Mouse (Mus musculus) stomach, embryonic 16.5 days (tissue): ENCODE measurements around the gene Tmem8. TPM values are rescaled to one million over a fixed set of nuclear protein-coding genes. Genes with fewer than 3 reads are reported as not detected.

Source experiments
- ATAC-seq: fragments of 200-750 bp; cut with Nextera tagmentation; 2 replicates; pipeline ENCODE4 v1.8.0; 2017; ENCODE audit warnings: moderate number of reproducible peaks, moderate TSS enrichment; ENCODE audit not compliant: insufficient read depth, low FRiP score
- H3K27ac ChIP-seq: fragments of 300-500 bp; sonication (generic); 2 replicates; pipeline ENCODE4 v1.5.1; 2014; ENCODE audit warnings: low read length
- H3K27me3 ChIP-seq: fragments of 300-500 bp; sonication (generic); 2 replicates; pipeline ENCODE4 v1.6.1; 2014; ENCODE audit warnings: low read length, control low read depth, mixed read lengths; ENCODE audit not compliant: control insufficient read depth, insufficient read depth
- H3K36me3 ChIP-seq: fragments of 300-500 bp; sonication (generic); 2 replicates; pipeline ENCODE4 v1.6.1; 2014; ENCODE audit warnings: low read length; ENCODE audit not compliant: control insufficient read depth, insufficient read depth
- H3K4me1 ChIP-seq: fragments of 300-500 bp; sonication (generic); 2 replicates; pipeline ENCODE4 v1.6.1; 2014; ENCODE audit warnings: low read length, control low read depth, mixed read lengths; ENCODE audit not compliant: control insufficient read depth, insufficient read depth
- H3K4me2 ChIP-seq: fragments of 300-500 bp; sonication (generic); 2 replicates; pipeline ENCODE4 v1.6.1; 2014; ENCODE audit warnings: low read depth, low read length, mixed read lengths
- H3K4me3 ChIP-seq: fragments of 300-500 bp; sonication (generic); replicated peaks from 2 replicates; pipeline ENCODE4 v1.5.1; 2014; ENCODE audit warnings: mild to moderate bottlenecking, low read length
- H3K9ac ChIP-seq: fragments of 300-500 bp; sonication (generic); 2 replicates; pipeline ENCODE4 v1.6.1; 2014; ENCODE audit warnings: low read length
- H3K9me3 ChIP-seq: fragments of 300-500 bp; sonication (generic); replicated peaks from 2 replicates; pipeline ENCODE4 v1.6.1; 2016; ENCODE audit warnings: low read length, control low read depth; ENCODE audit not compliant: control insufficient read depth
- WGBS: fragments of 180-500 bp; shearing (Covaris S2); extraction: QIAGEN DNeasy Blood & Tissue Kit; methylation state at CpG from one replicate; pipeline ENCODE4 v1.1.7; 2014; 5-methylcytosine and 5-hydroxymethylcytosine counted together
- polyA plus RNA-seq: library from polyadenylated mRNA; unstranded; fragments of >200 nt; fragmentation: Nextera tagmentation; extraction: Ambion mirVana; gene quantifications from 2 replicates; pipeline ENCODE4 v1.2.1, GENCODE M21; 2015

Tmem8 gene
- polyA plus RNA-seq: 5.7 and 6.9 TPM in 2 replicates

DNA sequence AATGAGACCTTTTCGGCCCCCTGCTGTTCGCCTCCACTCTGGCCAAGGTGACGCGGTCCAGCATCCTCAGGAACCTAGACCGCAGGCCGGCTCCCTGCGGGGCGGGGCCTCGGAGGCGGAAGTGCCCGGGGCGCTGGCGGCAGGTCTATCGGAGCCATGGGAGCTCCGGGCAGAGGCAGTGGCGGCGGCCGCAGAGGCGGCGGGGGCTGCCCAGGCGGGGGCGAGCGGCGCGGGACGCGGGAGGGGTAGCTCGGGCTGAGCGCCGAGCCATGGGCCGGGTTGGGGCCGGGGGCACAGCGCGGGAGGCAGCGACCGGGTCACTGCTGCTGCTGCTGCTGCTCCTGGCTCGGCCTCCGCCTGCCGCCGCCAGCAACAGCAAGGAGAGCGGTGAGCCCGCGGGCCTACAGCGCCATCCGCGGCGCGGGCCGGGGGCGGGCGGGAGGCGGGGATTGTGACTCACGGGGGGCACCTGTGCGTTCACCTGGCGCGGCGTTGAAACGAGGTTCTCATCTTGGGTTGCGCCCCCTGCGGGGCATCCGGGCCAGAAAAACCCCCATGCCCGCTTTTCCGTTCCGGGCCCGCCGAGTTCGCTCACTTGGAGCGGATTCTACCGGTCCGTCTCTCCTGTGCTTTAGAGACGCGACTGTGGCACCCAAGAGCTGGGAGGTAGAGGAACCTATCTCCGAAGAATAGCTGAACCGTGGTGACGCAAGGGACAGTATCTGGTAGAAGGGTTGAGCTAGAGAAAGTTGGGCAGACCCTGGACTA is at the start of gene Tmem8:
Tmem8 (plus strand) TSS at position 119 of the 768 bp plus-strand sequence.
- peak within 1 kb of the TSS; percentile 29; the same call in 1 of the 2 replicates for H3K27ac ChIP-seq
- no peaks in the 10 kb centered on the region for H3K36me3 ChIP-seq
- ATAC-seq: peak; percentile 82
- H3K9me3 ChIP-seq: no peaks in the 10 kb centered on the region
- peaks cover 54% of the 10 kb centered on the region for H3K27me3 ChIP-seq
- H3K4me2 ChIP-seq: peak within 1 kb of the TSS; percentile 93
- WGBS: under 1% methylated on average over 75 of the region's 75 CpGs
- H3K4me1 ChIP-seq: peaks cover 10% of the 10 kb centered on the region; the same call in 1 of the 2 replicates
- H3K9ac ChIP-seq: peak within 1 kb of the TSS; percentile 74
- peak within 1 kb of the TSS; percentile 62 for H3K4me3 ChIP-seq

DNA sequence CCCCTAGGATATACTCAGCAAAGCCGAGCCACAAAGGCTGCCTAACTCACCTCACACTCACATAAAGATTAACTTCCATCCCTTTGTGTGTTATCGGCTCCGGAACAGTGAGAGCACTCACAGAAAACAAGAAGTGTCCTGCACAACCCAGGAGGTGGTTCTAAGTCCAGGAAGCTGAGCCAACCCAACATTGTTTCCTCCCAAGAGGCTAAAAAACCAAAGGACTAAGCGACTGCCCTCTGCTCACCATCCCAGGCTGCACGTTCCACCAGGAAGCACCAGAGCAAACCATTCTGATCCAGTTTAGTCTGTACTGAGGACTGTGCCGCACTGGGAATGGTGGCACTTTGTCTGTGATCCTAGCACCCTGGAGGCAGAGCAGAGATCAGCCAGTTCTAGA is 48.2 kb upstream of the Tmem8 start:
- H3K27me3 ChIP-seq: no peaks in the 10 kb centered on the region
- H3K27ac ChIP-seq: no peak overlapping the region
- no peak for ATAC-seq
- no peak overlapping the region for H3K9ac ChIP-seq
- H3K36me3 ChIP-seq: no peaks in the 10 kb centered on the region
- no peak overlapping the region for H3K4me2 ChIP-seq
- H3K4me3 ChIP-seq: no peak overlapping the region
- H3K4me1 ChIP-seq: peaks cover 30% of the 10 kb centered on the region
- H3K9me3 ChIP-seq: no peaks in the 10 kb centered on the region
- WGBS: 72% methylated on average over 6 of the region's 6 CpGs

DNA sequence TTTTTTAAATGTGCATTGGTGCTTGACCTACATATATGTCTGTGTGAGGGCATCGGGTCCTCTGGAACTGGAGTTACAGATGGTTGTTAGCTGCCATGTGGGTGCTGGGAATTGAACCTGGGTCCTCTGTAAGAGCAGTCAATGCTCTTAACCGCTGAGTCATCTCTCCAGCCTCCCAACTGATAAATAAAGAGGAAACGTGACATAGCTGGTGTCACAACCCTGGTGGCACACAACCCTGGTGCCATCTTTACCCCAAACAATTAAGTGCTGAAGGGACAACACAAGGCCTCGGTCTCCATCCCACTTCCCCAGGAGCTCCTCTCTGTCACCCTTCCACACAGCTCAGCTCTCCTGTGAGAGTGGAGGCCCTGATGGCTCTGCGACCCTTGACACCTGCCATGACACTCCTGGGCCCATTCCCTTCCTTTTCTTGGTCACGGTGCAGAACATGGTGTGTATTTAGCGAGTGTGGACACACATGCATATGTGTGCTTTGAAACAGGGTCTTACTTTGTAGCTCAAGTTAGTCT is 46.5 kb upstream of the Tmem8 start:
- H3K9ac ChIP-seq: 0 out of 2 replicates have a peak overlapping the region, but pooled peaks have one; percentile 39
- peak overlapping the region; percentile 99 for H3K4me2 ChIP-seq
- peaks cover 31% of the 10 kb centered on the region for H3K4me1 ChIP-seq
- WGBS: 88% methylated on average over 7 of the region's 7 CpGs
- no peaks in the 10 kb centered on the region for H3K9me3 ChIP-seq
- H3K36me3 ChIP-seq: no peaks in the 10 kb centered on the region
- no peak overlapping the region for H3K27ac ChIP-seq
- H3K27me3 ChIP-seq: no peaks in the 10 kb centered on the region
- peak overlapping the region; percentile 85 for H3K4me3 ChIP-seq
- no peak for ATAC-seq

DNA sequence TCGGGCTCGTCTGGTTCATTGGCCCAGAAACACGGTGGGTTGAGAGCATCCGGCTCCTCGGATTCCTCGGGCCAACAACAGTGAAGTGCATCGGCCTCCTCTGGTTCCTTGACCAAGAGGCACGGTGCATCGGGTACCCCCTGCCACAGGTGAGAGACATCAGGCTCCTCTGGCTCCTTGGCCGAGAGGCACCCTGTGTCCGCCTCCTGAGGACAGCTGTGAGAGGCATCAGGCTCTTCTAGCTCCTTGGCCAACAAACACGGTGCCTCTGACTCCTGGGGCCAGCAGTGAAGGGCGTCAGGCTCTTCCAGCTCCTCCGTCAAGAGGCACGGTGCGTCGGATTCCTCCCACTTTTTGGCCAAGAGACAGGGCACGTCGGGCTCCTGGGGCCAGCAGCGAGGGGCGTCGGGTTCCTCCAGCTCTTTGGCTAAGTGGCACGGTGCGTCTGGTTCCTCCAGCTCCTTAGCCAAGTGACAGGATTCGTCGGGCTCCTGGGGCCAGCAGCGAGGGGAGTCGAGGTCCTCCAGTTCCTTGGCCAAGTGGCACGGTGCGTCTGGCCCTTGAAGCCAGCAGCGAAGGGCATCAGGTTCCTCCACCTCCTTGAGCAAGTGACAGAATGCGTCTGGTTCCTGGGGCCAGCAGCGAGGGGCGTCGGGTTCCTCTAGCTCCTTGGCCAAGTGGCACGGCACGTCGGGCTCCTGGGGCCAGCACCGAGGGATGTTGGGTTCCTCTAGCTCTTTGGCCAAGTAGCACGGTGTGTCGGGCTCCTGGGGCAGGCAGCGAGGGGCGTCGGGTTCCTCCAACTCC is 44.9 kb upstream of the Tmem8 start:
- Histone ChIP-seq H3K4me3 (peak overlapping the region; percentile 85), H3K27ac (no peak overlapping the region), H3K4me1 (peaks cover 31% of the 10 kb centered on the region), H3K27me3 (no peaks in the 10 kb centered on the region), H3K9ac (peak overlapping the region; percentile 90), H3K9me3 (no peaks in the 10 kb centered on the region), H3K36me3 (no peaks in the 10 kb centered on the region), H3K4me2 (peak overlapping the region; percentile 99)
- ATAC-seq: peak; percentile 5; the same call in 1 of the 2 replicates
- 1% methylated on average over 44 of the region's 44 CpGs for WGBS

DNA sequence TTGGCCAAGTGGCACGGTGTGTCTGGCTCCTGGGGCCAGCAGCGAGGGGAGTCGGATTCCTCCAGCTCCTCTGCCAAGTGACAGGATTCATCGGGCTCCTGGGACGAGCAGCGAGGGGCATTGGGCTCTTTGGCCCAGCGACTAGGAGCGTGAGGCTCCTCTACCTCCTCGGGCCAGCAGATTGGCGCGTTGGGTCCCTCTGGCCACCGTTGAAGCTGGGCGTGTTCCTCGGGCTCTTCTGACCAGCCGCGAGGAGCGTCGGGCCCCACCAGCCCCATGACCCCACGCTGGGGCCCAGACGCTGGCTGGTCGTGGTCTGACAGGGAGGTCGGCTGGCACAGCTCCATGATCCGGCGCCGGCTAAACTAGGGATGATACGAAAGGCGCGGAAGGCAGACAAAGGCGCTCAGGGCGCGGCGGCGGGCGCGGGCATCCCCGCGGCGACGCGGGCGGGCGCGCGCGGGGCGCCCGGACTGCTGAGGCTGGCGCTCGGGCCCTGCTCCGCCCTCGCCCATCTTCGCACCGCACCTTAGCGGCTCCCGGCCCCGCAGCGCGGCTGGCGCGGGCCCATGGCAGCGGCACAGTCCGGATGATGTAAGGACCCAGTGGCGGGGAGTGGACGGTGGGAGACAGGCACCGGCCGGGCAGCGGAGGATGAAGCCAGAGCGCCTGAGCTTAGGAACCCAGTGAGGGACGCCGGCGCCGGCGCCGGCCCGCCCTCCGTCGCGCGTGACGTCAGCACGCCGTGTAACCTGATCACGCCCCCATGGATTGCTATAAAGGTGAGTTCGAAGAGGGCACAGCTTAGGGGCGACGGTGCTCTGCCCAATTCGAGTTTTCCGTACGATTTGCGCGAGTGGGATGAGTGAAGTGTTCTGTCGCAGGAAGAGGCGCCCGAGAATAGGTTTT is 44.0 kb upstream of the Tmem8 start, which contains the start of gene Rab11fip3:
Rab11fip3 (minus strand) TSS at position 725 of the 909 bp plus-strand sequence.
- Histone ChIP-seq H3K4me2 (peak within 1 kb of the TSS; percentile 99), H3K4me1 (peaks cover 31% of the 10 kb centered on the region), H3K4me3 (peak within 1 kb of the TSS; percentile 85), H3K9me3 (no peaks in the 10 kb centered on the region), H3K27me3 (no peaks in the 10 kb centered on the region), H3K27ac (peak within 1 kb of the TSS; percentile 62; the same call in 1 of the 2 replicates), H3K9ac (peak within 1 kb of the TSS; percentile 90), H3K36me3 (no peaks in the 10 kb centered on the region)
- peak; percentile 93 for ATAC-seq
- WGBS: under 1% methylated on average over 92 of the region's 94 CpGs

DNA sequence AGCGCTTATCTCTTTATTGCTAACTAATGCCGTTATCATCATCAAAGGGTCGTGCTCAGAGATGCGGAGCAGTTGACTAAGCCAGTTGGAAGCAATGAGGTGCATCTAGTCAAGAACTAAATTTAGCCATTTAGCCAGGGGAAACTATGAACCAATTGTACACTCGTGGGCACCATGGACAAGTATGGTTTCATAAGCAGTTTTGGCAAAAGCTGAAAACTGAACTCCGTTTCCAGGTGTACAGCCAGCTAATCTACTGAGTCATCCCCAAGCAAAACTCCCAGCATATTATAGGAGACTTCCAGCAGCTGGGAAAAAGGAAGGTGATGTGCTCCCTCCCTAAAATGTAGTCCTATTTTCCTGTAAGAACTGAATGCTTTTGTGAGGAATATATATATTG is 43.0 kb upstream of the Tmem8 start:
- H3K36me3 ChIP-seq: no peaks in the 10 kb centered on the region
- H3K9ac ChIP-seq: peak overlapping the region; percentile 90
- no peaks in the 10 kb centered on the region for H3K27me3 ChIP-seq
- H3K27ac ChIP-seq: no peak overlapping the region
- WGBS: 30% methylated on average over 6 of the region's 6 CpGs
- no peaks in the 10 kb centered on the region for H3K9me3 ChIP-seq
- peak overlapping the region; percentile 99 for H3K4me2 ChIP-seq
- no peak for ATAC-seq
- H3K4me3 ChIP-seq: peak overlapping the region; percentile 85
- H3K4me1 ChIP-seq: peaks cover 31% of the 10 kb centered on the region

DNA sequence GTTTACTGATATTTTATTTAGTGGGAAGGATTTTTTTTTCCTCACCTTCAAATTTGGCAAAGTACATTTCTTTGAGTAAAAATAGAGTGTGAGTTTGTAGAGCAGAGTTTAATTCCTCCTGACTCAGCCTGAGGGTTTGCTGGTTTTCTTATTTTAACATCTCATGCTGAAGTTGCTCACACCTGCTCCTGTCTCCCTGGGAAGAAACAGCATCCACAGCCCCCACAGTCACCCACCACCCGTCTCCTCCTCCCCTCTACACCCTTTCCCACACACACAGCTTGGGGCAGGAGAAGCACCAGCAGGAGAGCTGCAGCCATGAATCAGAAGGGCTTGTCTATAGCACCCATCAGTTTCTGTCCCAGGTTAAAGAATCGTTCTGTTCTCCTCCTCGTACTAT is 37.9 kb upstream of the Tmem8 start:
- Histone ChIP-seq H3K4me3 (no peak overlapping the region), H3K9ac (no peak overlapping the region), H3K9me3 (no peaks in the 10 kb centered on the region), H3K27me3 (no peaks in the 10 kb centered on the region), H3K4me2 (no peak overlapping the region), H3K4me1 (no peaks in the 10 kb centered on the region), H3K27ac (no peak overlapping the region), H3K36me3 (no peaks in the 10 kb centered on the region)
- no peak for ATAC-seq
- 62% methylated on average over 3 of the region's 3 CpGs for WGBS

DNA sequence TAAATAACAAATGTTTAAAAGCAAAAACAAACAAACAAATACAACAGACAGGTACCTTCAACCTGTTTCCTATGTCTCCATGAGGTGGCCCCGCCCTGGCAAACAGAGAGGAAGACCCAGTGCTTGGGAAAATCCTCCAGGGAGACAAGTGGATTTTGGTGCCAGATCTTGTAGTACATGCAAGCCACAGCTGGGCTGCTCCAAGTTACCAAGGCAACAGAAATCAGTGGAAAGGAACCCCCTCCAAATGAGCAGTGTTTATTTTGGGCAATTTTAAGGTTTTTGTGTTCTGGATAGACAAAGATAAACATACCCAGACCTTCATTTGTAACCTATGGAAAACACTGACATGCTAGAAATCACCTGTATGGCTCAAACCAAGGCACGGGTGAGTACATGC is 34.2 kb upstream of the Tmem8 start:
- no peak overlapping the region for H3K4me3 ChIP-seq
- 56% methylated on average over 2 of the region's 2 CpGs for WGBS
- H3K27ac ChIP-seq: no peak overlapping the region
- H3K36me3 ChIP-seq: no peaks in the 10 kb centered on the region
- no peak for ATAC-seq
- no peaks in the 10 kb centered on the region for H3K27me3 ChIP-seq
- H3K9me3 ChIP-seq: no peaks in the 10 kb centered on the region
- no peak overlapping the region for H3K9ac ChIP-seq
- no peak overlapping the region for H3K4me2 ChIP-seq
- no peaks in the 10 kb centered on the region for H3K4me1 ChIP-seq
